Mouse (Mus musculus): ENCODE measurements around the gene Pdpn. TPM values are rescaled to one million over a fixed set of nuclear protein-coding genes. Genes with fewer than 3 reads are reported as not detected.

Gene Pdpn
- polyA plus RNA-seq, 1 experiment from 2014 or later = 79.5 TPM

GRCm38 (mm10) chr4:143296153-143296552 is 3.2 kb downstream of the Pdpn start:
- Histone ChIP-seq H3K27ac (replicated peaks) (peak overlapping the region; percentile 89), H3K9me3 (replicated peaks) (peaks cover 20% of the 10 kb centered on the region), H3K27me3 (ENCODE audit: low read depth, poor library complexity, severe bottlenecking) (peaks cover 16% of the 10 kb centered on the region), H3K4me1 (peaks cover 66% of the 10 kb centered on the region), H3K4me3 (peak overlapping the region; percentile 77; the same call in 1 of the 2 replicates), H3K36me3 (peaks cover 40% of the 10 kb centered on the region)
- 75% methylated on average over 5 of the region's 5 CpGs for WGBS
- no peak for DNase-seq (ENCODE audit: low spot score)

- Histone ChIP-seq H3K9me3 (replicated peaks) (peaks cover 20% of the 10 kb centered on the region), H3K4me1 (peaks cover 49% of the 10 kb centered on the region), H3K27me3 (ENCODE audit: low read depth, poor library complexity, severe bottlenecking) (peaks cover 10% of the 10 kb centered on the region; the same call in 1 of the 2 replicates), H3K36me3 (peaks cover 57% of the 10 kb centered on the region), H3K27ac (replicated peaks) (peak overlapping the region; percentile 59), H3K4me3 (no peak overlapping the region)
- WGBS = 67% methylated on average over 6 of the region's 6 CpGs
- DNase-seq (ENCODE audit: low spot score) = no peak
Measured at GRCm38 (mm10) chr4:143294324-143294723, 5.0 kb downstream of the Pdpn start.

- Histone ChIP-seq H3K27ac (replicated peaks) (no peak overlapping the region), H3K36me3 (peaks cover 58% of the 10 kb centered on the region), H3K27me3 (ENCODE audit: low read depth, poor library complexity, severe bottlenecking) (no peaks in the 10 kb centered on the region), H3K4me3 (no peak overlapping the region), H3K9me3 (replicated peaks) (peaks cover 18% of the 10 kb centered on the region), H3K4me1 (peaks cover 15% of the 10 kb centered on the region)
- no peak for DNase-seq (ENCODE audit: low spot score)
- WGBS = 66% methylated on average over 7 of the region's 7 CpGs
Measured at GRCm38 (mm10) chr4:143288880-143289279, 10.5 kb downstream of the Pdpn start.

GRCm38 (mm10) chr4:143288473-143288872 is 10.9 kb downstream of the Pdpn start:
- H3K27ac ChIP-seq (replicated peaks) = no peak overlapping the region
- no peaks in the 10 kb centered on the region for H3K27me3 ChIP-seq (ENCODE audit: low read depth, poor library complexity, severe bottlenecking)
- 87% methylated on average over 6 of the region's 6 CpGs for WGBS
- peaks cover 15% of the 10 kb centered on the region for H3K4me1 ChIP-seq
- DNase-seq (ENCODE audit: low spot score) = no peak
- peaks cover 14% of the 10 kb centered on the region for H3K9me3 ChIP-seq (replicated peaks)
- H3K4me3 ChIP-seq = no peak overlapping the region
- peaks cover 54% of the 10 kb centered on the region for H3K36me3 ChIP-seq

- Histone ChIP-seq H3K27ac (replicated peaks) (peak overlapping the region; percentile 67), H3K27me3 (ENCODE audit: low read depth, poor library complexity, severe bottlenecking) (no peaks in the 10 kb centered on the region), H3K9me3 (replicated peaks) (peaks cover under 1% of the 10 kb centered on the region; the same call in 1 of the 2 replicates), H3K4me3 (no peak overlapping the region), H3K4me1 (peaks cover 15% of the 10 kb centered on the region), H3K36me3 (peaks cover 47% of the 10 kb centered on the region)
- WGBS = 69% methylated on average over 4 of the region's 4 CpGs
- DNase-seq (ENCODE audit: low spot score) = no peak
Measured at GRCm38 (mm10) chr4:143287065-143287464, 12.3 kb downstream of the Pdpn start.

- DNase-seq (ENCODE audit: low spot score) = peak; percentile 62
Measured at GRCm38 (mm10) chr4:143280166-143280565, 19.2 kb downstream of the Pdpn start.

GRCm38 (mm10) chr4:143279661-143280060 is 19.7 kb downstream of the Pdpn start:
- peak overlapping the region; percentile 87 for H3K27ac ChIP-seq (replicated peaks)
- 19% methylated on average over 12 of the region's 12 CpGs for WGBS
- peak; percentile 60 for DNase-seq (ENCODE audit: low spot score)
- H3K9me3 ChIP-seq (replicated peaks) = no peaks in the 10 kb centered on the region
- H3K4me1 ChIP-seq = peaks cover 27% of the 10 kb centered on the region
- peaks cover 45% of the 10 kb centered on the region for H3K36me3 ChIP-seq
- no peaks in the 10 kb centered on the region for H3K27me3 ChIP-seq (ENCODE audit: low read depth, poor library complexity, severe bottlenecking)
- no peak overlapping the region for H3K4me3 ChIP-seq

More at GRCm38 (mm10) chr4:143280166-143280565, 19.2 kb downstream of the Pdpn start:
- Histone ChIP-seq H3K27me3 (ENCODE audit: low read depth, poor library complexity, severe bottlenecking) (no peaks in the 10 kb centered on the region), H3K4me1 (peaks cover 27% of the 10 kb centered on the region), H3K9me3 (replicated peaks) (no peaks in the 10 kb centered on the region), H3K4me3 (no peak overlapping the region), H3K36me3 (peaks cover 40% of the 10 kb centered on the region), H3K27ac (replicated peaks) (peak overlapping the region; percentile 87)
- WGBS = 79% methylated on average over 3 of the region's 3 CpGs

GRCm38 (mm10) chr4:143279016-143279415 is 20.3 kb downstream of the Pdpn start:
- Histone ChIP-seq H3K4me3 (no peak overlapping the region), H3K36me3 (peaks cover 49% of the 10 kb centered on the region), H3K27me3 (ENCODE audit: low read depth, poor library complexity, severe bottlenecking) (no peaks in the 10 kb centered on the region), H3K4me1 (peaks cover 27% of the 10 kb centered on the region), H3K9me3 (replicated peaks) (no peaks in the 10 kb centered on the region), H3K27ac (replicated peaks) (peak overlapping the region; percentile 87)
- WGBS = 86% methylated on average over 5 of the region's 5 CpGs
- no peak for DNase-seq (ENCODE audit: low spot score)

GRCm38 (mm10) chr4:143278429-143278871 is 20.9 kb downstream of the Pdpn start:
- Histone ChIP-seq H3K27me3 (ENCODE audit: low read depth, poor library complexity, severe bottlenecking) (no peaks in the 10 kb centered on the region), H3K9me3 (replicated peaks) (no peaks in the 10 kb centered on the region), H3K4me1 (peaks cover 27% of the 10 kb centered on the region), H3K4me3 (no peak overlapping the region), H3K27ac (replicated peaks) (peak overlapping the region; percentile 87), H3K36me3 (peaks cover 55% of the 10 kb centered on the region)
- DNase-seq (ENCODE audit: low spot score) = no peak
- 73% methylated on average over 14 of the region's 14 CpGs for WGBS

- H3K36me3 ChIP-seq = peaks cover 61% of the 10 kb centered on the region
- H3K27me3 ChIP-seq (ENCODE audit: low read depth, poor library complexity, severe bottlenecking) = no peaks in the 10 kb centered on the region
- no peaks in the 10 kb centered on the region for H3K9me3 ChIP-seq (replicated peaks)
- H3K27ac ChIP-seq (replicated peaks) = 0 out of 2 replicates have a peak overlapping the region, but pooled peaks have one; percentile 87
- no peak overlapping the region for H3K4me3 ChIP-seq
- H3K4me1 ChIP-seq = peaks cover 27% of the 10 kb centered on the region
- DNase-seq (ENCODE audit: low spot score) = no peak
- 93% methylated on average over 6 of the region's 6 CpGs for WGBS
Measured at GRCm38 (mm10) chr4:143277319-143277718, 22.0 kb downstream of the Pdpn start.

GRCm38 (mm10) chr4:143271571-143271970 is 27.8 kb downstream of the Pdpn start:
- Histone ChIP-seq H3K36me3 (peaks cover 96% of the 10 kb centered on the region), H3K9me3 (replicated peaks) (no peaks in the 10 kb centered on the region), H3K27me3 (ENCODE audit: low read depth, poor library complexity, severe bottlenecking) (no peaks in the 10 kb centered on the region), H3K4me3 (no peak overlapping the region), H3K4me1 (no peaks in the 10 kb centered on the region), H3K27ac (replicated peaks) (no peak overlapping the region)
- WGBS = 75% methylated on average over 6 of the region's 6 CpGs
- DNase-seq (ENCODE audit: low spot score) = no peak

GRCm38 (mm10) chr4:143270903-143271302 is 28.5 kb downstream of the Pdpn start:
- Histone ChIP-seq H3K36me3 (peaks cover 94% of the 10 kb centered on the region), H3K27me3 (ENCODE audit: low read depth, poor library complexity, severe bottlenecking) (no peaks in the 10 kb centered on the region), H3K27ac (replicated peaks) (no peak overlapping the region), H3K4me1 (no peaks in the 10 kb centered on the region), H3K4me3 (no peak overlapping the region), H3K9me3 (replicated peaks) (no peaks in the 10 kb centered on the region)
- DNase-seq (ENCODE audit: low spot score) = no peak
- 83% methylated on average over 3 of the region's 3 CpGs for WGBS

GRCm38 (mm10) chr4:143262696-143263095 is 36.7 kb downstream of the Pdpn start:
- no peak overlapping the region for H3K27ac ChIP-seq (replicated peaks)

More at GRCm38 (mm10) chr4:143262696-143263095, 36.7 kb downstream of the Pdpn start:
- 83% methylated on average over 12 of the region's 12 CpGs for WGBS
- Histone ChIP-seq H3K4me1 (peaks cover 27% of the 10 kb centered on the region), H3K27me3 (ENCODE audit: low read depth, poor library complexity, severe bottlenecking) (no peaks in the 10 kb centered on the region; the same call in 1 of the 2 replicates), H3K36me3 (peaks cover 16% of the 10 kb centered on the region), H3K4me3 (no peak overlapping the region), H3K9me3 (replicated peaks) (no peaks in the 10 kb centered on the region)
- no peak for DNase-seq (ENCODE audit: low spot score)

Data from midbrain, embryonic 10.5 days (tissue).